Mouse (Mus musculus) stomach, postnatal 0 days (tissue): Measurements from ENCODE around the gene Mtch2. TPM values are rescaled to one million over a fixed set of nuclear protein-coding genes. Genes with fewer than 3 reads are reported as not detected.

ENCODE experiments used
- ATAC-seq: fragments of 200-750 bp; cut with Nextera tagmentation; 2 replicates; pipeline ENCODE4 v1.8.0; 2017; ENCODE audit not compliant: low FRiP score, low TSS enrichment
- DNase-seq: peaks from one replicate; pipeline ENCODE4 v3.0.0-alpha.2; 2016; ENCODE audit warnings: low spot score
- H3K27ac ChIP-seq: fragments of 300-500 bp; sonication (generic); replicated peaks from 2 replicates; pipeline ENCODE4 v1.5.1; 2014; ENCODE audit warnings: mild to moderate bottlenecking, control low read depth
- H3K27me3 ChIP-seq: fragments of 300-500 bp; sonication (generic); 2 replicates; pipeline ENCODE4 v1.6.1; 2014; ENCODE audit warnings: low read length; ENCODE audit not compliant: control insufficient read depth, insufficient read depth
- H3K36me3 ChIP-seq: fragments of 300-500 bp; sonication (generic); 2 replicates; pipeline ENCODE4 v1.6.1; 2014; ENCODE audit warnings: low read length, mixed read lengths; ENCODE audit not compliant: control insufficient read depth, insufficient read depth
- H3K4me1 ChIP-seq: fragments of 300-500 bp; sonication (generic); replicated peaks from 2 replicates; pipeline ENCODE4 v1.6.1; 2014; ENCODE audit warnings: antibody characterized with exemption; ENCODE audit not compliant: control insufficient read depth, insufficient read depth
- H3K4me2 ChIP-seq: fragments of 300-500 bp; sonication (generic); replicated peaks from 2 replicates; pipeline ENCODE4 v1.6.1; 2014; ENCODE audit warnings: low read depth, mild to moderate bottlenecking, control low read depth, moderate library complexity
- H3K4me3 ChIP-seq: fragments of 300-500 bp; sonication (generic); 2 replicates; pipeline ENCODE4 v1.5.1; 2014; ENCODE audit warnings: low read depth, low read length, control low read depth
- H3K9ac ChIP-seq: fragments of 300-500 bp; sonication (generic); 2 replicates; pipeline ENCODE4 v1.6.1; 2014; ENCODE audit warnings: mild to moderate bottlenecking, low read length, control low read depth, mixed read lengths
- H3K9me3 ChIP-seq: fragments of 300-500 bp; sonication (generic); 2 replicates; pipeline ENCODE4 v1.6.1; 2016; ENCODE audit warnings: low read length; ENCODE audit not compliant: control insufficient read depth
- CTCF ChIP-seq: IDR thresholded peaks from 2 replicates; pipeline ENCODE4 v1.5.1; 2016; ENCODE audit warnings: antibody characterized with exemption, low read depth, mild to moderate bottlenecking, moderate library complexity
- EP300 ChIP-seq: optimal IDR thresholded peaks from 2 replicates; pipeline ENCODE3; 2016; ENCODE audit warnings: antibody characterized with exemption
- WGBS: fragments of 180-500 bp; shearing (Covaris S2); extraction: QIAGEN DNeasy Blood & Tissue Kit; methylation state at CpG from one replicate; pipeline ENCODE4 v1.1.7; 2014; 5-methylcytosine and 5-hydroxymethylcytosine counted together
- polyA plus RNA-seq: library from polyadenylated mRNA; unstranded; fragments of >200 nt; fragmentation: Nextera tagmentation; extraction: Ambion mirVana; gene quantifications from 2 replicates; pipeline ENCODE4 v1.2.1, GENCODE M21; 2015

Gene Mtch2
- polyA plus RNA-seq, 1 experiment from 2014 or later, result 151 TPM

GRCm38 (mm10) chr2:90828739-90829138 lies 18.2 kb upstream of the Mtch2 start:
- no peaks in the 10 kb centered on the region for H3K4me1 ChIP-seq
- no peak overlapping the region for H3K4me3 ChIP-seq
- H3K27me3 ChIP-seq, result no peaks in the 10 kb centered on the region
- no peaks in the 10 kb centered on the region for H3K9me3 ChIP-seq
- WGBS, result 54% methylated on average over 7 of the region's 7 CpGs
- no peak overlapping the region for H3K9ac ChIP-seq
- ATAC-seq, result no peak
- TF ChIP-seq EP300 (no peak), CTCF (no peak)
- no peak for DNase-seq
- no peak overlapping the region for H3K4me2 ChIP-seq
- no peaks in the 10 kb centered on the region for H3K36me3 ChIP-seq
- H3K27ac ChIP-seq, result no peak overlapping the region

GRCm38 (mm10) chr2:90833502-90833901 lies 13.5 kb upstream of the Mtch2 start:
- H3K27me3 ChIP-seq, result no peaks in the 10 kb centered on the region
- no peak overlapping the region for H3K9ac ChIP-seq
- no peak for TF ChIP-seq CTCF
- TF ChIP-seq EP300, result no peak
- no peak overlapping the region for H3K27ac ChIP-seq
- H3K4me3 ChIP-seq, result no peak overlapping the region
- ATAC-seq (no peak), DNase-seq (no peak)
- no peaks in the 10 kb centered on the region for H3K9me3 ChIP-seq
- no peaks in the 10 kb centered on the region for H3K4me1 ChIP-seq
- H3K36me3 ChIP-seq, result no peaks in the 10 kb centered on the region
- WGBS, result 65% methylated on average over 5 of the region's 5 CpGs
- H3K4me2 ChIP-seq, result no peak overlapping the region

- Histone ChIP-seq H3K27ac (no peak overlapping the region), H3K4me3 (no peak overlapping the region), H3K36me3 (no peaks in the 10 kb centered on the region), H3K4me1 (no peaks in the 10 kb centered on the region), H3K9me3 (no peaks in the 10 kb centered on the region), H3K9ac (no peak overlapping the region), H3K27me3 (no peaks in the 10 kb centered on the region), H3K4me2 (no peak overlapping the region)
- ATAC-seq, result no peak
- WGBS, result 88% methylated on average over 2 of the region's 2 CpGs
- TF ChIP-seq CTCF (no peak), EP300 (no peak)
- DNase-seq, result no peak
These were observed 8.3 kb upstream of the Mtch2 start for GRCm38 (mm10) chr2:90838621-90839020.

GRCm38 (mm10) chr2:90843666-90844065 lies 3.3 kb upstream of the Mtch2 start:
- Histone ChIP-seq H3K9me3 (no peaks in the 10 kb centered on the region), H3K4me3 (no peak overlapping the region), H3K4me1 (0 out of 2 replicates have a peak, but pooled peaks cover 4% of the 10 kb centered on the region), H3K27ac (no peak overlapping the region), H3K27me3 (no peaks in the 10 kb centered on the region), H3K9ac (no peak overlapping the region), H3K4me2 (no peak overlapping the region), H3K36me3 (no peaks in the 10 kb centered on the region)
- DNase-seq (no peak), ATAC-seq (no peak)
- TF ChIP-seq EP300 (no peak), CTCF (no peak)
- WGBS, result 63% methylated on average over 1 of the region's 1 CpGs

GRCm38 (mm10) chr2:90844262-90844661 lies 2.7 kb upstream of the Mtch2 start:
- ATAC-seq (no peak), DNase-seq (no peak)
- Histone ChIP-seq H3K9me3 (no peaks in the 10 kb centered on the region), H3K36me3 (no peaks in the 10 kb centered on the region), H3K4me2 (no peak overlapping the region), H3K9ac (no peak overlapping the region), H3K27me3 (no peaks in the 10 kb centered on the region), H3K4me3 (no peak overlapping the region), H3K27ac (no peak overlapping the region), H3K4me1 (0 out of 2 replicates have a peak, but pooled peaks cover 4% of the 10 kb centered on the region)
- TF ChIP-seq EP300 (no peak), CTCF (no peak)
- 66% methylated on average over 5 of the region's 5 CpGs for WGBS

GRCm38 (mm10) chr2:90845234-90845633 lies 1.7 kb upstream of the Mtch2 start:
- 0 out of 2 replicates have a peak, but pooled peaks cover 2% of the 10 kb centered on the region for H3K36me3 ChIP-seq
- TF ChIP-seq CTCF (no peak), EP300 (no peak)
- H3K9ac ChIP-seq, result no peak overlapping the region
- WGBS, result 61% methylated on average over 5 of the region's 5 CpGs
- ATAC-seq (no peak), DNase-seq (no peak)
- no peak overlapping the region for H3K27ac ChIP-seq
- H3K4me3 ChIP-seq, result no peak overlapping the region
- no peak overlapping the region for H3K4me2 ChIP-seq
- no peaks in the 10 kb centered on the region for H3K27me3 ChIP-seq
- no peaks in the 10 kb centered on the region for H3K9me3 ChIP-seq
- H3K4me1 ChIP-seq, result 0 out of 2 replicates have a peak, but pooled peaks cover 4% of the 10 kb centered on the region
